Mouse (Mus musculus) neural tube, embryonic 11.5 days (tissue): ENCODE data around the gene Pdlim7. TPM values are rescaled to one million over a fixed set of nuclear protein-coding genes. Genes with fewer than 3 reads are reported as not detected.

Experiments used
- ATAC-seq: fragments of 200-750 bp; cut with Nextera tagmentation; 2 replicates; pipeline ENCODE4 v1.8.0; 2017; ENCODE audit warnings: moderate number of reproducible peaks, mild to moderate bottlenecking, moderate TSS enrichment, moderate library complexity; ENCODE audit not compliant: insufficient read depth, low FRiP score, low TSS enrichment
- DNase-seq: peaks from one replicate; pipeline ENCODE4 v3.0.0-alpha.2; 2015; ENCODE audit warnings: low spot score
- H3K27ac ChIP-seq: fragments of 300-500 bp; sonication (generic); 2 replicates; pipeline ENCODE4 v1.5.1; 2014; ENCODE audit warnings: low read depth, mild to moderate bottlenecking, low read length
- H3K27me3 ChIP-seq: fragments of 300-500 bp; sonication (generic); 2 replicates; pipeline ENCODE4 v1.6.1; 2014; ENCODE audit warnings: mild to moderate bottlenecking, low read length, mixed read lengths; ENCODE audit not compliant: control insufficient read depth, insufficient read depth
- H3K36me3 ChIP-seq: fragments of 300-500 bp; sonication (generic); 2 replicates; pipeline ENCODE4 v1.6.1; 2014; ENCODE audit warnings: mild to moderate bottlenecking, low read length, moderate library complexity, mixed read lengths; ENCODE audit not compliant: control insufficient read depth, insufficient read depth
- H3K4me1 ChIP-seq: fragments of 300-500 bp; sonication (generic); 2 replicates; pipeline ENCODE4 v1.6.1; 2014; ENCODE audit warnings: low read length, mixed read lengths; ENCODE audit not compliant: control insufficient read depth, insufficient read depth
- H3K4me2 ChIP-seq: fragments of 300-500 bp; sonication (generic); 2 replicates; pipeline ENCODE4 v1.6.1; 2014; ENCODE audit warnings: low read depth, mild to moderate bottlenecking, moderate library complexity
- H3K4me3 ChIP-seq: fragments of 300-500 bp; sonication (generic); 2 replicates; pipeline ENCODE4 v1.5.1; 2014; ENCODE audit warnings: low read depth, low read length
- H3K9ac ChIP-seq: fragments of 300-500 bp; sonication (generic); 2 replicates; pipeline ENCODE4 v1.6.1; 2014; ENCODE audit warnings: mild to moderate bottlenecking, low read length
- H3K9me3 ChIP-seq: fragments of 300-500 bp; sonication (generic); 2 replicates; pipeline ENCODE4 v1.6.1; 2016; ENCODE audit warnings: low read length; ENCODE audit not compliant: control insufficient read depth
- WGBS: fragments of 180-500 bp; shearing (Covaris S2); extraction: QIAGEN DNeasy Blood & Tissue Kit; methylation state at CpG from one replicate; pipeline ENCODE4 v1.1.7; 2014; 5-methylcytosine and 5-hydroxymethylcytosine counted together
- polyA plus RNA-seq: library from polyadenylated mRNA; unstranded; fragments of >200 nt; fragmentation: Nextera tagmentation; extraction: Ambion mirVana; gene quantifications from 2 replicates; pipeline ENCODE4 v1.2.1, GENCODE M21; 2014

The Pdlim7 gene
- polyA plus RNA-seq, 1 experiment from 2014 or later = 172 TPM

DNA sequence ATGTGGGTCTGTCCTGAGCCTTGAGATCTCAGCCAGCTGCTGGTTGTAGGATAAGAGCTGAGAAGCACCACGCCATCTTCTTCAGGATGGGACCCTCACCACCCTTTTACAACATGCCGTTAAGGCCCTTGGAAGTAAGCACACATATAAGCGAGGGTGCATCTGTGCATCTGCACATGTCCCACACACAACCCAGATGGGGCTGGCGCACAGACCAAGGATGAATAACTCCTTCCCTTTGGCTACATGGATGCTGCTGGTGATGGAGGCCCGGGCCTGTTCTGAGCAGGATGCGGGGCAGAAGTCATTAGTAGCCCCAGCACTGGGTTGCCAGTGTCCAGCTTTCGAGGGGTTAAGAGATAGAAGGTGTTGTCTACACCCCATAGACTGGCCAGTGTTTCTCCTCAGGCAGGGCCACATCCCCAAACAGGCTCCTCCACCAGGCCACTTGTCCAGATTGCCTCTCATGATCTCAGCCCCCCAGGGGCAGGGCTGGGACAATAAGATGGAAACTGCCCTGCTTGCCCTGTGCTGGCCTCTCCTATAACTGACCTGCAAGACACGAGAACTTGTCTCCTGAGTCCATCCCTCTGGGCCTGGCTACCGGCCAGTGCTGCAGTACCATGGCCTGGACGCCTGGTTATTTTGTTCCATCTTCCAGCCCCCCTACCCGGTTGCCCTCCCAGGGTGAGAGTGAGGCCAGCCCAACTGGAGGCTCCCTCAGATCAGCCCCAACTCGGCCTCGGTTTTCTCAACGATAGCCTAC, 27.3 kb downstream of the Pdlim7 start:
- Histone ChIP-seq H3K27me3 (no peaks in the 10 kb centered on the region), H3K27ac (peak overlapping the region; percentile 97), H3K36me3 (peaks cover 11% of the 10 kb centered on the region), H3K9ac (peak overlapping the region; percentile 100), H3K4me1 (peaks cover 45% of the 10 kb centered on the region), H3K9me3 (no peaks in the 10 kb centered on the region), H3K4me2 (peak overlapping the region; percentile 88), H3K4me3 (peak overlapping the region; percentile 99)
- DNase-seq (no peak), ATAC-seq (no peak)
- 35% methylated on average over 14 of the region's 14 CpGs for WGBS

DNA sequence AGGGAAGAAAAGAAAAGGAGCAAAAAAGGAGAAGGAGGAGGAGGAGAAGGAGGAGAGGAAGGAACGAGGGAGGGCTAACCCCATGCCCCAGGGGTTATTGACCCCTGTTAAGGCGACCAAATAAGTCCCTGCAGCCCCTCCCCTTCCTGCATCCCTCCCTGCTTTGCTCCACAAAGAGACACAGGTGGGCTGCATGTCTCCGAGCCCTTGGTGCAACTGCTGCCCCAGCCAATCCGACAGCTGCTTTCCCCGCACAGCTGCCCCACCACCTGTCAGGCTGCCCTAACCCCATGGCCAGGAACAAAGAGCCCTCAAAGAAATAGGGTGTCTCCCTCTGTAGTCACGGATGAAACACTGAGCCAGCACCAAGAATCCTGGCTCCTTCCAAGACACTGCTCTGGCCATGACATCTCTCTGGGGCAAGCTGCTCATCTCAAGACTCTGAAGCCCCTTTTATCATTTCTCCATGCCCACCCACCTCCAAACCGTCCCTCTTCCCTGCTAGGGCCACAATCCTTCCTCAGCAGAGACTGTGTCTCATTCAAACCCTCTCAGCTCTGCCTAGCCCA, 28.9 kb downstream of the Pdlim7 start:
- Histone ChIP-seq H3K4me2 (peak overlapping the region; percentile 88), H3K9ac (peak overlapping the region; percentile 51), H3K27ac (peak overlapping the region; percentile 64; the same call in 1 of the 2 replicates), H3K4me3 (peak overlapping the region; percentile 99), H3K36me3 (peaks cover 22% of the 10 kb centered on the region), H3K9me3 (no peaks in the 10 kb centered on the region), H3K27me3 (no peaks in the 10 kb centered on the region), H3K4me1 (peaks cover 45% of the 10 kb centered on the region)
- DNase-seq (peak; percentile 42), ATAC-seq (no peak)
- WGBS = 19% methylated on average over 7 of the region's 7 CpGs

DNA sequence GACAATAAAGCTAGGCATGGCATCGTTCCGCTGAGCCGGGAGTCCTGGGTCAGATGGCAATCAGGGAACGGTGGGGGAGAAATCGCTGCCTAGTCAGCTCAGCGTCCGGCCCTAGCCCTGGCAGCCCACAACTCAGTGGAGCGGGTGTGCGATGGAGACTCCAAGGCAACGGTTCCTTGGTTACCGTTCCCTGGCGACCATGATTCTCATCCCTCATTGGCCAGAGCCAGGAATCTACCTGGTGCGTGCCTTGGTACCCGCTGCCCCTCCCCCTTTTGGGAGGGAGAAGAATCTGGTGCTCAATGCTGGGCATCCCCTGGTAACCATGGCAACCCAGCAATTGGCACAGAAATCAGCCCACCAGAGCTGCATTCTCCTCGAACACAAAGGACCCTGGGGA, 29.9 kb downstream of the Pdlim7 start:
- Histone ChIP-seq H3K27me3 (no peaks in the 10 kb centered on the region), H3K36me3 (peaks cover 22% of the 10 kb centered on the region), H3K4me3 (peak overlapping the region; percentile 4; the same call in 1 of the 2 replicates), H3K4me2 (peak overlapping the region; percentile 88), H3K9me3 (no peaks in the 10 kb centered on the region), H3K9ac (peak overlapping the region; percentile 9; the same call in 1 of the 2 replicates), H3K4me1 (peaks cover 45% of the 10 kb centered on the region), H3K27ac (no peak overlapping the region)
- WGBS = 35% methylated on average over 15 of the region's 15 CpGs
- DNase-seq = peak; percentile 85
- ATAC-seq = peak; percentile 72

DNA sequence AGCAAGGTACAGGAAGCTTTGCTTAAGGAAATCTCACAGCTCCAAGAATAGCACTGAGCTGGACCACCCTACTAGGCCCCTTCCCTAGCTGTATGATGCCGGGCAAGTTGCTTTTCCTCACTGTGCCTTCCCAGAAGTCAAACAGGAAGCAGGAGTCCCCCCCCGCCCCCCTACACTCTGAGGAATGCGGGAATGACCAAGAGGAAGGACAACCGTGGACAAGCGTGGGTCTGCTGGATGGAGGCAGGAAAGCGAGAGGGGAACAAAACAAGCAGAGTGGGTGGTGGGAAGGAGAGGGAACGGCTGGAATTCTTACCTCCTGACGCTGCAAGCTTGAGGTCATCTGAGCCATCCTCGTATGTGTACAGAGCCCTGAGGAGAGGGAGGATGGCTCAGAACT, 30.4 kb downstream of the Pdlim7 start:
- Histone ChIP-seq H3K27me3 (no peaks in the 10 kb centered on the region), H3K36me3 (peaks cover 25% of the 10 kb centered on the region), H3K9me3 (no peaks in the 10 kb centered on the region), H3K9ac (no peak overlapping the region), H3K27ac (no peak overlapping the region), H3K4me2 (peak overlapping the region; percentile 88), H3K4me3 (no peak overlapping the region), H3K4me1 (peaks cover 42% of the 10 kb centered on the region)
- DNase-seq = no peak
- ATAC-seq = no peak
- 45% methylated on average over 9 of the region's 9 CpGs for WGBS

GRCm38 (mm10) chr13:55482542-55482941, 30.9 kb downstream of the Pdlim7 start:
- Histone ChIP-seq H3K4me3 (no peak overlapping the region), H3K36me3 (peaks cover 25% of the 10 kb centered on the region), H3K9ac (no peak overlapping the region), H3K9me3 (no peaks in the 10 kb centered on the region), H3K27ac (no peak overlapping the region), H3K4me2 (no peak overlapping the region), H3K27me3 (no peaks in the 10 kb centered on the region), H3K4me1 (peaks cover 40% of the 10 kb centered on the region)
- 85% methylated on average over 7 of the region's 7 CpGs for WGBS
- no peak for ATAC-seq
- no peak for DNase-seq

- ATAC-seq (no peak), DNase-seq (no peak)
- Histone ChIP-seq H3K27me3 (no peaks in the 10 kb centered on the region), H3K9ac (no peak overlapping the region), H3K4me1 (peaks cover 27% of the 10 kb centered on the region), H3K4me2 (no peak overlapping the region), H3K36me3 (peaks cover 42% of the 10 kb centered on the region), H3K4me3 (no peak overlapping the region), H3K9me3 (no peaks in the 10 kb centered on the region), H3K27ac (no peak overlapping the region)
Measured at GRCm38 (mm10) chr13:55479929-55480328, 33.5 kb downstream of the Pdlim7 start.

DNA sequence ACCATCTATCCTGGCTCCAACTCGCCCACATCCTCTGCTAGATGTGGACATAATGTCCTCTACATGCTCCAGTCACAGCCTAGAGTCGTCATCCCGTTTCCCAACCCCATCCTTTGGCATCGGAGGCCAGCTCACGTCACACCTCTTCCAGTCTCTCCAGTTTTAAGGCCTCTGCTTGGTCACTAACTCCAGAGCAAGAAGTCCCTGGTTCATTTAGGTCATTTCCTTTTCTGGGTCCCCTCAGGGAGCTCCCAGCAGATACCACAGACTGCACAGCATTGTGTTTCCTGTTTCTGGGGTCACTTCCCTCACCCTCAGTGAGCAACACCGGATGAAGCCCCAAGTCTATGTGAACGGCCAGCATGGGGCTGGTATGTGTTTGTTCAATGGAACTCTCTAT, 34.5 kb downstream of the Pdlim7 start:
- Histone ChIP-seq H3K27me3 (no peaks in the 10 kb centered on the region), H3K9me3 (no peaks in the 10 kb centered on the region), H3K36me3 (peaks cover 45% of the 10 kb centered on the region), H3K27ac (no peak overlapping the region), H3K4me1 (peaks cover 23% of the 10 kb centered on the region), H3K4me2 (no peak overlapping the region), H3K4me3 (no peak overlapping the region), H3K9ac (no peak overlapping the region)
- DNase-seq (no peak), ATAC-seq (no peak)
- 85% methylated on average over 7 of the region's 7 CpGs for WGBS

DNA sequence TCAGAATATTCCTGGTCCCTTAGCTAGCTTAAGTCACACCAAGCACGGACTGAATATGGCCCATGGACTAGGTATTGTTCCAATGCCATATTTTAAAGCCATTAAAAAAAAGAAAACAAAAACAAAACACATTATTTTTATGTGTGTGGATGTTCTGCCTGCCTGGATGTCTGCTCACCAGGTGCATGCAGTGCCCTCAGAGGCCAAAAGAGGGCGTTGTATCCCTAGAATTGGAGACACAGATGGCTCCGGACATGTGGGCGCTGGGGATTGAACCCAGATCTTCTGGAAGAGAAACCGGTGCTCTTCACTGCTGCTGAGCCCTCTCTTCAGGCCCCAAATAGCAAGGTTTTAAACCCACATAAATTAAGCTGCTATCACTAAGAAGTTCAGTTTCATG, 35.4 kb downstream of the Pdlim7 start:
- Histone ChIP-seq H3K4me3 (no peak overlapping the region), H3K9me3 (no peaks in the 10 kb centered on the region), H3K27ac (no peak overlapping the region), H3K4me1 (peaks cover 23% of the 10 kb centered on the region), H3K27me3 (no peaks in the 10 kb centered on the region), H3K4me2 (no peak overlapping the region), H3K36me3 (peaks cover 45% of the 10 kb centered on the region), H3K9ac (no peak overlapping the region)
- ATAC-seq (no peak), DNase-seq (peak; percentile 49)
- WGBS = 56% methylated on average over 5 of the region's 5 CpGs

DNA sequence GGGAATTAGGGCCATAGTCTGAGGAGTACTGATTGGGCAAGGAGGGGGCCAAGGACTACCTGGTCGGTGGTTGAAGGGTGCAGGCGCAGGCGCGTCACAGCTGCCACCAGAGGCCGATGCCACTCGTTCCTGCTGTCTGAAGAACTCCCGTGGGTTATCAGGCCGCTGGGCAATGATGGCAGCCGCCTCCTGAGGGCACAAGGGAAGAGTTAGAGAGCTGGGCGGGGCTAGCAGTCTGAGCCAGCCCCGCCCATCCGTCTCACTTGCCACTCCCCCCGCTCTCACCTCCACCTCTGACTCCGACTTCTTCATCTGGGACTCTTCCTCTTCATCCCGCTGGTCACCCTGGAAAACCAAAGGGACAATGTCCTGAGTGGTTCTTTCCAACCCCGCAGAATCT, 36.0 kb downstream of the Pdlim7 start:
- H3K4me1 ChIP-seq = peaks cover 24% of the 10 kb centered on the region
- no peaks in the 10 kb centered on the region for H3K27me3 ChIP-seq
- H3K9me3 ChIP-seq = no peaks in the 10 kb centered on the region
- no peak for ATAC-seq
- no peak overlapping the region for H3K4me2 ChIP-seq
- no peak overlapping the region for H3K9ac ChIP-seq
- H3K4me3 ChIP-seq = no peak overlapping the region
- H3K36me3 ChIP-seq = peaks cover 45% of the 10 kb centered on the region
- DNase-seq = no peak
- 75% methylated on average over 16 of the region's 16 CpGs for WGBS
- no peak overlapping the region for H3K27ac ChIP-seq
